Mouse (Mus musculus): Measurements from ENCODE around the gene Atxn10.

Atxn10 gene

GRCm38 (mm10) chr15:85334234-85334633 lies 1.8 kb upstream of the Atxn10 start:
- DNase-seq (ENCODE audit: low spot score in 2 of 2) = no peak

DNA sequence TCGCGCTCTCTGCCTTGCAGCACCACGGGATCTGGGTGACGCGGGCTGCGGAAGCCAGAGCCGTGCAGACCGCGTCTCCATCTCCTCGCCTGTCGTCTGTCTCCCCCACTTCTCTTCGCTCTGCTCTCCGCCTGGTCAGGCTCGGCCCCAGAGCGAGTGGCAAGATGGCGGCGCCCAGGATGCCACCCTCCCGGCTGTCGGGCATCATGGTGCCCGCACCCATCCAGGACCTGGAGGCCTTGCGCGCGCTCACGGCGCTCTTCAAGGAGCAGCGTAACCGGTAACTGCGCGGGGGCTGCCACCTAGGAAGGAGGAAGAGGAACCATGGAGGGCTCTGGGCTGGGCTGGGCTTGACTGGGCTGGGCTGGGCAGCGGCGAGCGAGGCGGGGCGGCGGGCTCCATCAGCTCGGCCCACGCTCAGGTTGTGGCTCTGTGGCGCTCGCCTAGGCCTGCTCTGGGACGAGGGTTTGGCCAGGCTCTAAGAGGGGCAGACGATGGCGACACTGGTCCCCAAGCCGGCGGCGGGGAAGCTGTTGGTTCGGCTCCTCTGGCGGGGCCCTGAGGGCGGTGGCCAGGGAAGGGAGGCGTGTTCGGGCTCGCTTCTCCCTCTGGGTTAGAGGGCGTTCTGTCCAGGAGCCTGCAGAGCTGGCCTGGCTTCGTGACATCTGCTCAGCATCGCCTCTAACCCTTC lies 401 bp downstream of the Atxn10 start:
- peak; percentile 51 to 62 for DNase-seq (ENCODE audit: low spot score in 2 of 2)

- DNase-seq (ENCODE audit: low spot score in 2 of 2) = no peak
Measured at GRCm38 (mm10) chr15:85337219-85337618, 1.2 kb downstream of the Atxn10 start.

DNA sequence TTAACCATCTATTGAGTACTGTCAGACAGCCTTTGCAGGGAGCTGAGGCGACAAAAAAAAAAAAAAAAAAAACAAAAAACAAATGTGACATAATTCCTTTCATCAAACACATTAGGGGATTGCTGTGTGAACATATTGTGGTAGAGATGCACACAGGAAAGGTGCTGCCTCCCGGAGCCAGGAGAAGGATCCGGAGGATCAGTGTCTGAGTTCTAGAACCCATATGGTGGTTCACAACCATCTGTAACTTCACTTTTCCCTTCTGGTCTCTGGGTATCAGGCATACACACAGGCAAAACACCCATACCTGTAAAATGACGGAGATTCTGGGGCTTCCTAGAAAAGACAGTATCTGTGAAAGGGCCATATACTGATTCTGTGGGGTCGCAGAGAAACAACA lies 1.9 kb downstream of the Atxn10 start:
- no peak for DNase-seq (ENCODE audit: low spot score in 2 of 2)

- no peak for DNase-seq (ENCODE audit: low spot score in 2 of 2)
Measured at GRCm38 (mm10) chr15:85342246-85342645, 6.2 kb downstream of the Atxn10 start.

DNA sequence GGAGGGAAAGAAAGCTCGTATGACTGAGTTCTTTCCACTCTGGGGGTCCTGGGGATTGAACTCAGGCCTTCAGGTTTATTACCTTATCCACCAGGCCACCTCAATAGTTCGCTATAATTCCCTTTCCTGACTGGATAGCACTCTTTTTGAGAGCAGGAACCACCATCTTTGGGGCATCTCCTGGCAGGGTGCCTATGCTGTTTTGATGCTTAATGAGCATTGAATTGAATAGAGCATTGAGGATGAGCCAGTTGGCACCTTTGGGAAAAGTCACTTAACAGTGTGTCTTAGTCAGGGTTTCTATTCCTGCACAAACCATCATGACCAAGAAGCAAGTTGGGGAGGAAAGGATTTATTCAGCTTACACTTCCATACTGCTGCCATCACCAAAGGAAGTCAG lies 8.6 kb downstream of the Atxn10 start:
- no peak for DNase-seq (ENCODE audit: low spot score in 2 of 2)

GRCm38 (mm10) chr15:85347058-85347700 lies 11.1 kb downstream of the Atxn10 start:
- no peak for DNase-seq (ENCODE audit: low spot score in 2 of 2)

- no peak for DNase-seq (ENCODE audit: low spot score in 2 of 2)
Measured at GRCm38 (mm10) chr15:85350144-85350543, 14.1 kb downstream of the Atxn10 start.

DNA sequence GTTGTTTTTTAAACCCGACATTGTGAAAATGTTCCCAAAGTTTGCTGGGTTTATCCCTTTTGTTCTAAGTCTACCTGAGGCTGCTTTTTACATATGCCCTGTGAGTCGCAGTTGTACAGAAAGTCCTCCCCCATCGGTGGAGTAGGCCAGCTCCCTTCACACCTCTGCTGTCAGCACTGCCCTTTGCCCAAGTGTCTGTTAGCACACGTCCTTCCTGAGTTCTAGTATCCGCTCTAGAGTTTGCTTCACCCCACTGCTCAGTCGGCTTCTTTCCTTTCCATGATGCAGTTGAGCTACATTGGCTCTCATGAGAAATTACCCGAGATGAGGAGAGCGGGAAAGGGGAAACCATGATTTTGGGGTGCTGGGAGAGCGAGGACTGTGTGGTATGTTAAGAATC lies 18.0 kb downstream of the Atxn10 start:
- no peak for DNase-seq (ENCODE audit: low spot score in 2 of 2)

- no peak for DNase-seq (ENCODE audit: low spot score in 2 of 2)
Measured at GRCm38 (mm10) chr15:85356112-85356511, 20.1 kb downstream of the Atxn10 start.

DNA sequence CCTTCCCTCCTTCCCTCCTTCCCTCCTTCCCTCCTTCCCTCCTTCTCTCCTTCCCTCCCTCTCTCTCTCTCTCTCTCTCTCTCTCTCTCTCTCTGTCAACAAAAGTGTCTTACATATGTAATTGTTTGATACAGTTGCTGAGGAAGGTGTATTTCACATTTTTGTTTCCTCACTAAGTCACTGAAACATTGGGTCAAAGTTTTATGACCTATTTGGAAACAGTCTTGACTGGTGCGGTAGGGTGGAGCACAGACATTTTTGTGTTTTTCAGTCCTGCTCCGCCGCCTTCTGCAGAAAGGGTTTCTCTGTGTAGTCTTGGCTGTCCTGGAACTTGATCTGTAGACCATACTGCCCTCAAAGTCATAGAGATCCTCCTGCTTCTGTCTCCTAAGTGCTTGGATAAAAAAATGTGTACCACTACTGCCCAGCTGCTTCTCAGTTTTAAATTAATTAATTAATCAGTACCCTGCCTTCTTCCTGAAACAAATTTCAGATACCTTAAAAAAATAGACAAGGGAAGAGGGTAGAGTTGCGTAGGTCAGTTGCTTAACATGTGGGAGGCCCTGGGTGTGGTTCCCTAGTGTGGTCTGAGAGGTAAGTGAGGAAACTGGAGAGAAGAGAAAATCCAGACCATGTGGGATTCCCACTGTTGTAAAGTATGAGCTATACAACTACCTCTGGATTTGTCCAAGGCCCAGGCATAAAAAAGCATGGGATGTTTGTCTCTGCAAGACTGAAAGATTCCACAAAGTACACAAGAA lies 21.6 kb downstream of the Atxn10 start:
- no peak for DNase-seq (ENCODE audit: low spot score in 2 of 2)

DNA sequence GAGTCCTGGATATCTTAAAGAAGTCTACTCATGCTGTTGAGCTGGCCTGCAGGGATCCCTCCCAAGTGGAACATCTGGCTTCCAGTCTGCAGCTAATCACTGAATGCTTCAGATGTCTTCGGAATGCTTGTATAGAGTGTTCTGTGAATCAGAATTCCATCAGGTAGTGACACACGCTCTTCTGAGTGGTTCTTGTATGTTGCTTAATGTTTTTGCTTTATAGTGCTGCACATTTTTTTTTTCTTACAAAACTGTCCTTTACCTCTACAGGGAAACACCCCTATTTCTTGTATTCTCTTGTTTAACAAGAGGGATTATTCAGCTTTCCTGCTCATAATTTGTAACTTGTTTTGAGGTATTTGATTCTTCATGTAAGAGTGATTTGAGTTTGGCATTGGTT lies 23.4 kb downstream of the Atxn10 start:
- DNase-seq (ENCODE audit: low spot score in 2 of 2) = no peak

- DNase-seq (ENCODE audit: low spot score in 2 of 2) = no peak
Measured at GRCm38 (mm10) chr15:85359901-85360300, 23.9 kb downstream of the Atxn10 start.

- no peak for DNase-seq (ENCODE audit: low spot score in 2 of 2)
Measured at GRCm38 (mm10) chr15:85364366-85364765, 28.3 kb downstream of the Atxn10 start.

GRCm38 (mm10) chr15:85366938-85367337 lies 30.9 kb downstream of the Atxn10 start:
- DNase-seq (ENCODE audit: low spot score in 2 of 2) = no peak

DNA sequence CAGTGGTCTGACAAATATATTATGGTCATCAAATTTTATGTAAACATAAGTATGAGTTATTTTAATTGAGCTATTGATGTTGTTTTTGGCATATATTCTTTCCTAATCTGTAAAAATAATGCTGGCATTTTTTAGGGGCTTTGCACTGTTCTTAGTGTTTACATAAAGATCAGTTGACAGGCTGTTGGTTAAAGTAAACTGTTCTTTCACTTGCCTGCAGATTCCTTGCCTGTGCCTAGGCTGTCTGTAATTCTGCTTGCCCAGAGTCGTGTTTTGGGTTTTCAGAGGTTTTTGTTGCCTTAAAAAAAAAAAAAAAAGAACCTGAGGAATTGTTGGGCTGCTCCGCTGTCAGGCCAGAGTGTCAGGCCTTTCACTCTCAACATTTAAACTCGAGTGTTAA lies 33.7 kb downstream of the Atxn10 start:
- no peak for DNase-seq (ENCODE audit: low spot score in 2 of 2)

GRCm38 (mm10) chr15:85373125-85373524 lies 37.1 kb downstream of the Atxn10 start:
- no peak for DNase-seq (ENCODE audit: low spot score in 2 of 2)

GRCm38 (mm10) chr15:85383477-85383876 lies 47.4 kb downstream of the Atxn10 start:
- no peak for DNase-seq (ENCODE audit: low spot score in 2 of 2)

GRCm38 (mm10) chr15:85388696-85389095 lies 52.7 kb downstream of the Atxn10 start:
- no peak for DNase-seq (ENCODE audit: low spot score in 2 of 2)

DNA sequence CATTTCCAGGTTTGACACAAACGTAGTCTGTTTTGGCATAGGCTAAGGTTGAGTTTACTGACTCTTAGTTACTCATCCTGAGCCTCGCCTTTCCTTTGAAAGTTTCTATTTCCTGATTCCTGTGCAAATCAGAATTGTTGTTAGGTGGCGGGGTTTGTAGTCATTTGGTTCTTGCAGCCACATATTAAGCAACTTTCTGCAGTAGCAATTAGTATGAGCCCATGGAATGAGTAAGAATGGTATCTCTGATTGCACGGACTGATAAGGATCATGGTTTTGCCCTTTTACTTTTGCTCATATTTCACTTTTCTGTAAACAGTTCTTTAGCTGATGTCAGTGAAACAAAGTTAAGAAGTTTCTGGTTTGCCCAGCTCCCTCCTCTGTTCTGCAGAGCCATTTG lies 53.9 kb downstream of the Atxn10 start:
- no peak for DNase-seq (ENCODE audit: low spot score in 2 of 2)

- no peak for DNase-seq (ENCODE audit: low spot score in 2 of 2)
Measured at GRCm38 (mm10) chr15:85395360-85395759, 59.3 kb downstream of the Atxn10 start.

GRCm38 (mm10) chr15:85401926-85402325 lies 65.9 kb downstream of the Atxn10 start:
- no peak for DNase-seq (ENCODE audit: low spot score in 2 of 2)

DNA sequence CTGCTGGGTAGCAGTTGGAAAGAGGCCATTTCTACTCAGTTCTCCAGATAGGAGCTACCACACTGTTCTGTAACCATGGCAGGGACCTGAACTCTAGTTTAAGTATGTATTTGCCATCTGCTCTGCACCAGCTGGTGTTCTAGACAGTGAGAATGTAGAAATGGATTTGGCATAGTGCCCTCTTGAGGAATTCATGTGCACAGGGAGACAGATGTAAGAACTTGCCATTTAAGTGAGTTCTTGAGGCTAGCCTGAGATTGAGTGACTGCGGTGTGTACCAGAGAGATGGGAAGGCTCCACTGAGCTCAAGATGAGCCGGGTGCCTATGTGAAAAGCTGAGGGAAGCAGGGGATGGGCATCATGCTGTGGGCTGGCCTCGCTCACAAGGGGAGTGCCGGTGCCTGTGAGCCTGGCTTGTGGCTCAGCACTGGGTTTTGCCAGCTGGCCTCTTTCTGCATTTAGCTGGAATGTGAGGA lies 67.2 kb downstream of the Atxn10 start:
- DNase-seq (ENCODE audit: low spot score in 2 of 2) = peak; percentile 23 to 58
